Mouse (Mus musculus) cerebellum, adult 9-10 months (tissue): ENCODE results near the gene Cds2.

Source experiments
- DNase-seq: peaks from one replicate; pipeline ENCODE4 v3.0.0; 2022

Gene Cds2

GRCm38 (mm10) chr2:132293694-132294450, 30.9 kb downstream of the Cds2 start:
- no peak for DNase-seq

- no peak for DNase-seq
Observed at GRCm38 (mm10) chr2:132298250-132298649, 35.3 kb downstream of the Cds2 start.

GRCm38 (mm10) chr2:132301436-132301835, 38.5 kb downstream of the Cds2 start:
- DNase-seq, result no peak

GRCm38 (mm10) chr2:132305165-132305564, 42.2 kb downstream of the Cds2 start:
- peak; percentile 8 for DNase-seq

DNA sequence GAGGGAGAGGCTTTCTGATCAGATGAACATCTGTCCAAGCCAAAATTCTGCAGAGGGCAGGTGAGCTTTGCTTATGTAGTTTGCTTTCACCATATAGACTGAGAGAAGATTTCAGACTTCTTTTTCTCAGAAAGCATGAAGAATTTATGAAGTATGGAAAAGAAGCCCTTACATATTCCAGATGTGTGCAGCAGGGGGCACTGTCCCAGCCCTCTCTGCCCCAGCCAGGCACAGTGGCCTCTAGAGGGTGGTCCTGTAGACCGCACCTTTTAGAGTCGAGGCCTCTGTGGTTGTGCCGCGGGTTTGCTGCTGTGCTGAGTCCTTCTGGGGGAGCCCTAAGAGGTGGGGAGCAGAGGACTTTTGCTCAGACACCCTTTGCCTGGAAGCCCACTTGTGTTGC, 43.0 kb downstream of the Cds2 start:
- DNase-seq, result peak; percentile 7

DNA sequence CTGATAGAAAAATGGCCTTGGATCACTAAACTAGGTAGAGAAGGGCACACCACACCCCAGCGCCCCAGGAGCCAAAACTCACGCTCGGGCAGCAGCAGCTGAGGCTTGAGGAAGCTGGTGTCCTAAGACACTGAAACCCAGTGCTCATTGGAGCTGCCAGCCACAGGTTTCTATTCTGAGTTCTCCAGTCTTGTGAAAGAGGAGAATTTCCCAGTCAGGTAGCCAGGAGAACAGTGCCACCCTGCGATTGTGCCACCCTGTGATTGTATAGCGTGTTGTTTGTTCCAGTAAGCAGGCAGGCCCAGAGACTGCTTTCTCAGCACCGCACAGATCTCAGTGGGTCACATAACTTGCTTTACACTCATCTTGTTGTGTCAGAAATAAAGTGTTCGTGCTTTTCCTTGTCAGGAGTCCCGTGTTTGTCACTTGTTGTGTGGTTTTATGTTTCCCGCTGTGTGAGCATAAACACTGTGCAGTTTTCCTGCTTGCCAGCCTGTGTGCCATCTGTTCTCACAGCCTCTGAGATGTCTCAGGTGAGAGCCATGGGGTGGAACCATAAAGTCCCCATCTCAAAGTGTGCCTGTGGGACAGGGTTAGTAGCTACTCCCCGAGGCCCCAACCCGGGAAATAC, 44.4 kb downstream of the Cds2 start:
- DNase-seq, result peak; percentile 83

DNA sequence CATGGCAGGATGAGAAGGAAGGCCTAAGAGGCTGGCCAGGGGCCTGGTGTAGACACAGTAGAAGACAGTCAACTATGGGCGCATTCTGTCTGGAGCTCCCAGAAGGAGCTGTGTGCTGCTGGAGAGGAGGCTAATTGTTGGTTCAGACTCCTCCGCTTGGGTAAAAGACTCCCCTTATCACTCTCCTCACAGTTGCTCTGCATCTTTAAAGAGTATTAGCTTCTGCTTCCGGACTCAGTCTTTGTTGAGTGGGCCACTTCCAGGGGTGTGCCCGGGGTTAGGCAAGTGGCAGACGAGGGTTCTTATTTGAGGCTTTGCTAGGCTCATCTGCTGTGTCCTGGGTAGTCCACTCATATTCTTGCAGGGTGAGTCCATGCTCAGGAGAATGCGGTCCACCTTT, 45.9 kb downstream of the Cds2 start:
- DNase-seq, result peak; percentile 7

DNA sequence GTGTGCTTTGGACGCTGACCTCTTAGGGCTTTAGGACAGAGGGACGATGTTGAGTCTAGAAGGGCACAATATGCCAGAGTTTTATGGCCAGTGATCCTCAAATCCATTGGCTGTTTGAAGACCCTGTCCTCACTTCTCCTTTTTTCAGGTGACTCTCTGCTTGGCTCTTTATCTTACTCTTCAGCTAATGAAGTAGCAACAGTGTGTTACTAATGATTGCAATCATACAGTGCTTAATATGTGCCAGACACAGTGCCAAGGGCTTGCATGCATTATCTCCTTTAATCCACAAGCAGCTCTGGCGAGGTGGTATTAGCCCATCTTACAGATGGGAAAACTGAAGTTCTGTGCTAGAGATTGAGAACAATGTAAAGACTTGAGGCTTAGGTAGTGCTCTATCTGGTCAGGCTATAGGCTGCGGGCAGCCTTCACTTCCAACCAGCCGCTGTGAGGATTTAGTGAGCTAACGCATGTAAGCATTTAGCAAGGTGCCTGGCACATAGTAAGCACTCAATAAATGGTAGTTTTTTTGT, 46.5 kb downstream of the Cds2 start:
- DNase-seq, result peak; percentile 4

GRCm38 (mm10) chr2:132312616-132313015, 49.7 kb downstream of the Cds2 start:
- DNase-seq, result peak; percentile 1

GRCm38 (mm10) chr2:132313568-132313967, 50.6 kb downstream of the Cds2 start:
- DNase-seq, result peak; percentile 1

GRCm38 (mm10) chr2:132314057-132314456, 51.1 kb downstream of the Cds2 start:
- peak; percentile 2 for DNase-seq

DNA sequence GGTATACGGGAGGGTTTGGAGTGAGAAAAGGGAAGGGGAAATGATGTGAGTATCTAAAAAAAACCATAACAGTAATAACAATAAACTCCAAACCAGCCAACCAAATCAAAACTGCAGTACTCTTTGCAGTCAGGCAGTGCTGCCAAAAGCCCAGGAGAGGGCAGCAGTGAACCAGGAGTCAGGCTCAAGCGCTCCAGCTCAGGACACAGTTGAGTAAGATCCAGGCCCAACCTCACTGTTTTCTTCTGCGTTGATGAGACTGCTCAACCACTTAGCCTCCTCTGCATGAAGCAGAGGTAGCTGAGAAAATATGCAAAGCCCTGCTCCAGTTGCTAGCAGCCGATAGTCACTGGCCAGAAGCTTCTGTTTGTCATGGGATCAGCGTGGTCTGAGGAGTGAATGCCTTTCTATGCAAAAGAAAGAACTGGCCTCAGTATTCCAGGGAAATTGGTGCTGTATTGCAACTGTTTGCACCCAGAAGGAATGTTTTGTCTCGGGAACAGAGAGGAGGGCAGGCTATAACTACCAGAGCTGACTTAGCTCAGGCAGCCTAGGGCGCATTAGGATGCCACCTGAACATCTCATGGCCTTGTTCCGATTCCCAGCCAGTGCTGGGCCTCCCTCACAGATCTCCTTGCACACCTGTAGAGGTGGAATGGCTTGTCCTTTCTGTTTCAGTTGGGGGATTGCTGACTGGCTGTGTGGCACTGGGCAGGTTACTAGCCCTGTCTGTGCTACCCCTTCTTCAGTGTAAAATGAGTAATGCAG, 53.3 kb downstream of the Cds2 start:
- DNase-seq, result peak; percentile 80

DNA sequence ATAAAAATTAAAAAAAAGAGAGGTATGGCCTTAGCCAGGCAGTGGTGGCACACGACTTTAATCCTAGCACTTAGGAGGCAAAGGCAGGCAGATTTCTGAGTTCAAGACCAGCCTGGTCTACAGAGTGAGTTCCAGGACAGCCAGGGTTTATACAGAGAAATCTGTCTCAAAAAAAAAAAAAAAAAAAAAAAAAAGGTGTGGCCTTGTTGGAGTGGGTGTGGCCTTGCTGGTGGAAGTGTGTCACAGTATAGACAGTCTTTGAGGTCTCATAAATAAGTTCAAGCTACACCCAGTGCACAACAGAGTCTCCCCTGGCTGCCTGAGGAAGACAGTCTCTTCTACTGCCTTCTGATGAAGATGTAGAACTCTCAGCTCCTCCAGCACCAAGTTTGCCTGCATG, 54.2 kb downstream of the Cds2 start:
- DNase-seq, result no peak

- no peak for DNase-seq
Observed at GRCm38 (mm10) chr2:132320516-132320915, 57.6 kb downstream of the Cds2 start.

- no peak for DNase-seq
Observed at GRCm38 (mm10) chr2:132323541-132323940, 60.6 kb downstream of the Cds2 start.

GRCm38 (mm10) chr2:132337202-132337601, 74.3 kb downstream of the Cds2 start:
- DNase-seq, result no peak

DNA sequence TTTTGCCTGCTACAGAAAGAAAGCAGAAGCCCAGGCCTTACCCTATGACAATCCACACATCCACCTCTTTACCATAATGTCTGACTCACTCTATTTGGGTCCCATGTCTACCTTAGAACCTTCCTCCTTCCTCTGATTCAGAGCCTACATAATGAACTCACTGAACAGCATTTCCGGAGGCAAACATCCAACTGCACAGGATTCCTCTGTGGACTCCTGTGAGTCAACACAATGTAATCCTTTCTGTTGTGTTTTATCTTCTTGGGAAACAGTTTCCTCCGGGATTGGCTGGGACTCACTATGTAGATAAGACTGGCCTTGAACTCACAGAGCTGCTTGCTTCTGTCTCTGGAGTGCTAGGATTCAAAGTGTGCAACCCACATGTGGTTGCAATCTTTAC, 77.4 kb downstream of the Cds2 start:
- no peak for DNase-seq

GRCm38 (mm10) chr2:132341293-132341692, 78.3 kb downstream of the Cds2 start:
- no peak for DNase-seq

GRCm38 (mm10) chr2:132343846-132344245, 80.9 kb downstream of the Cds2 start:
- DNase-seq, result no peak
